Mouse (Mus musculus): ENCODE data around the gene Ufd1. TPM values are rescaled to one million over a fixed set of nuclear protein-coding genes. Genes with fewer than 3 reads are reported as not detected.

Gene Ufd1
- polyA plus RNA-seq, 1 experiment from 2014 or later, result 100 TPM

DNA sequence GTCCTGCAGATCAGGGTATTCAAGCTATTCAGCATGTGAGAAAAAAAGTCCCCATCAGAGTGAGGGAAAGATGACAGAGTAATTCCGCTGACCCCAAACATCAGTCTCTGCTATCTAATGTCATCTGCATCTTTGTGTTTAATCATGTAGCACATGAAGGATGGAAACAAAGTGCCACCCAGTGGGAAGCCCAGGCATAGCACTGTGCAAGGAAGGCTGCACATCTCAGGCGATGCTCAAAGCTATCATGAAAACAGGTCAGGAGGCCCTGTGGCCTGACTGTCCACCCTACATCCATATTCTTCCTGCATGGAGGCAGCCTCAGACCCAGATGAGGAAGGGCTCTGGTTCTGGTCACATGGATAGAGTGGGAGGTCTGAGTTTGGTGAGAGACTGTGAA lies 12.7 kb upstream of the Ufd1 start:
- H3K4me1 ChIP-seq (ENCODE audit: control insufficient read depth, insufficient read depth, low read depth, low read length), result no peaks in the 10 kb centered on the region
- no peak overlapping the region for H3K9ac ChIP-seq (ENCODE audit: low read depth, low read length)
- no peak overlapping the region for H3K27ac ChIP-seq (ENCODE audit: low read depth, low read length)
- 51% methylated on average over 2 of the region's 2 CpGs for WGBS
- no peak overlapping the region for H3K4me3 ChIP-seq (ENCODE audit: low read length)
- no peaks in the 10 kb centered on the region for H3K27me3 ChIP-seq (replicated peaks; ENCODE audit: control insufficient read depth, insufficient read depth, low read length)
- ATAC-seq, result peak; percentile 84
- no peaks in the 10 kb centered on the region for H3K36me3 ChIP-seq (ENCODE audit: control insufficient read depth, insufficient read depth, low read length)
- no peaks in the 10 kb centered on the region for H3K9me3 ChIP-seq (ENCODE audit: control insufficient read depth, low read length)
- H3K4me2 ChIP-seq (ENCODE audit: low read length), result no peak overlapping the region

DNA sequence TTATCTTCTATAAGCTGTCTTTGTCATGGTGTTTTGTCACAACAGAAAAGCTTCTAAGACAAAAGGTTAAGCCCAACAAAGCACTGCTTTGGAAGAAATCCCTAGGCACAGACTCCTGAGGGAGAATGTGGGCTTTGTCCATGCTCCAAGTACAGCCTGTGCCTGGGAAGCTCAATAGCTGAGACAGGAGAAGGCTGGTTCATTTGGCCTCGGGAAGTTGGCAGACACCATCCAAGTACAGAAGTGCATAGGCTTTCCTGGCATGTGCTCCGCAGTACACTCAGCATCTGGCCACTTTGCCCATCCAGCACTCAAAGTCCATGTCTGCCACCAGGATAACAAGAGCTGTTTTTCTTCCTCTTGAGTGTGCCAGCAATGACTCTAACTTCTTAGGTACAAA lies 5.8 kb upstream of the Ufd1 start:
- no peak overlapping the region for H3K4me3 ChIP-seq (ENCODE audit: low read length)
- no peak overlapping the region for H3K27ac ChIP-seq (ENCODE audit: low read depth, low read length)
- 88% methylated on average over 2 of the region's 2 CpGs for WGBS
- no peaks in the 10 kb centered on the region for H3K4me1 ChIP-seq (ENCODE audit: control insufficient read depth, insufficient read depth, low read depth, low read length)
- no peak overlapping the region for H3K9ac ChIP-seq (ENCODE audit: low read depth, low read length)
- peaks cover 4% of the 10 kb centered on the region for H3K36me3 ChIP-seq (ENCODE audit: control insufficient read depth, insufficient read depth, low read length)
- ATAC-seq, result 0 out of 2 replicates have a peak, but pooled peaks have one; percentile 34
- H3K27me3 ChIP-seq (replicated peaks; ENCODE audit: control insufficient read depth, insufficient read depth, low read length), result no peaks in the 10 kb centered on the region
- H3K4me2 ChIP-seq (ENCODE audit: low read length), result no peak overlapping the region
- H3K9me3 ChIP-seq (ENCODE audit: control insufficient read depth, low read length), result no peaks in the 10 kb centered on the region

- WGBS, result 96% methylated on average over 5 of the region's 5 CpGs
- Histone ChIP-seq H3K4me2 (ENCODE audit: low read length) (no peak overlapping the region), H3K36me3 (ENCODE audit: control insufficient read depth, insufficient read depth, low read length) (peaks cover 4% of the 10 kb centered on the region), H3K4me1 (ENCODE audit: control insufficient read depth, insufficient read depth, low read depth, low read length) (peaks cover 9% of the 10 kb centered on the region), H3K4me3 (ENCODE audit: low read length) (no peak overlapping the region), H3K27me3 (replicated peaks; ENCODE audit: control insufficient read depth, insufficient read depth, low read length) (no peaks in the 10 kb centered on the region), H3K27ac (ENCODE audit: low read depth, low read length) (no peak overlapping the region), H3K9me3 (ENCODE audit: control insufficient read depth, low read length) (no peaks in the 10 kb centered on the region), H3K9ac (ENCODE audit: low read depth, low read length) (no peak overlapping the region)
- no peak for ATAC-seq
Observed at GRCm38 (mm10) chr16:18809001-18809400, 2.6 kb upstream of the Ufd1 start.

GRCm38 (mm10) chr16:18811032-18811431 lies 547 bp upstream of the Ufd1 start:
- Histone ChIP-seq H3K9me3 (ENCODE audit: control insufficient read depth, low read length) (no peaks in the 10 kb centered on the region), H3K27ac (ENCODE audit: low read depth, low read length) (no peak overlapping the region), H3K27me3 (replicated peaks; ENCODE audit: control insufficient read depth, insufficient read depth, low read length) (no peaks in the 10 kb centered on the region), H3K4me3 (ENCODE audit: low read length) (peak overlapping the region; percentile 74), H3K9ac (ENCODE audit: low read depth, low read length) (peak overlapping the region; percentile 43; the same call in 1 of the 2 replicates), H3K4me1 (ENCODE audit: control insufficient read depth, insufficient read depth, low read depth, low read length) (peaks cover 9% of the 10 kb centered on the region), H3K36me3 (ENCODE audit: control insufficient read depth, insufficient read depth, low read length) (peaks cover 6% of the 10 kb centered on the region), H3K4me2 (ENCODE audit: low read length) (peak overlapping the region; percentile 84)
- no peak; the same call in 1 of the 2 replicates for ATAC-seq
- 9% methylated on average over 5 of the region's 5 CpGs for WGBS

DNA sequence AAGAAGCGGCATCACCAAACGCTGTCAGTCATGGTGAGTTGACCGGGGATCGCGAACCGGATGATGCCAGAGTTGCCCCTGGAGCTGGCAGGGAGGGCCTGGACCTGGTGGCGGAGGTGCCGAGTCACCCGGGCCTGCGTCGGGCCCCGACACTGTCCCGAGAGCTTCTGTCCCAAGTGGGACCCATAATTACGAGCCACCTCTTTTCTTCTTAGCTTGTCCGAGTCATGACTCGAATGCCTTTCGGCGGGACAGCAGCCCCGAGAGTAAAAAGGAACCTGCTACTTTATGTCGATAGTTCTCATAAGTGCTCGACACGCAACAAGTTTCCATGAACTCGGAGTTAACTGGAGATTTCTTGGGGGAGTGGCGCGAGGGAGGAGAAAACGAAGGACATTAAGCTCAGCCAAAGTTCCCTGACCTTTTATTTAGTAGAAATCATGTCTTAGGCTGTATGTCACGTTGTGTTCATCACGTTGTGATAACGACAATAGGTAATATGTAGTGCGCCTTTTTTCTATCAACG lies 869 bp downstream of the Ufd1 start:
- H3K4me1 ChIP-seq (ENCODE audit: control insufficient read depth, insufficient read depth, low read depth, low read length), result peaks cover 9% of the 10 kb centered on the region
- no peaks in the 10 kb centered on the region for H3K27me3 ChIP-seq (replicated peaks; ENCODE audit: control insufficient read depth, insufficient read depth, low read length)
- peak overlapping the region; percentile 61 for H3K4me2 ChIP-seq (ENCODE audit: low read length)
- ATAC-seq, result peak; percentile 58
- 1% methylated on average over 31 of the region's 31 CpGs for WGBS
- peak overlapping the region; percentile 77 for H3K9ac ChIP-seq (ENCODE audit: low read depth, low read length)
- H3K36me3 ChIP-seq (ENCODE audit: control insufficient read depth, insufficient read depth, low read length), result peaks cover 11% of the 10 kb centered on the region
- no peaks in the 10 kb centered on the region for H3K9me3 ChIP-seq (ENCODE audit: control insufficient read depth, low read length)
- peak overlapping the region; percentile 65; the same call in 1 of the 2 replicates for H3K27ac ChIP-seq (ENCODE audit: low read depth, low read length)
- peak overlapping the region; percentile 74 for H3K4me3 ChIP-seq (ENCODE audit: low read length)

- Histone ChIP-seq H3K4me3 (ENCODE audit: low read length) (no peak overlapping the region), H3K4me1 (ENCODE audit: control insufficient read depth, insufficient read depth, low read depth, low read length) (no peaks in the 10 kb centered on the region), H3K36me3 (ENCODE audit: control insufficient read depth, insufficient read depth, low read length) (peaks cover 65% of the 10 kb centered on the region), H3K27me3 (replicated peaks; ENCODE audit: control insufficient read depth, insufficient read depth, low read length) (no peaks in the 10 kb centered on the region), H3K9ac (ENCODE audit: low read depth, low read length) (no peak overlapping the region), H3K27ac (ENCODE audit: low read depth, low read length) (no peak overlapping the region), H3K9me3 (ENCODE audit: control insufficient read depth, low read length) (no peaks in the 10 kb centered on the region), H3K4me2 (ENCODE audit: low read length) (no peak overlapping the region)
- WGBS, result 80% methylated on average over 1 of the region's 1 CpGs
- ATAC-seq, result no peak
Observed at GRCm38 (mm10) chr16:18822356-18822755, 10.8 kb downstream of the Ufd1 start.

- WGBS, result 65% methylated on average over 4 of the region's 4 CpGs
- no peaks in the 10 kb centered on the region for H3K9me3 ChIP-seq (ENCODE audit: control insufficient read depth, low read length)
- no peak for ATAC-seq
Observed at GRCm38 (mm10) chr16:18822925-18823324, 11.3 kb downstream of the Ufd1 start.

DNA sequence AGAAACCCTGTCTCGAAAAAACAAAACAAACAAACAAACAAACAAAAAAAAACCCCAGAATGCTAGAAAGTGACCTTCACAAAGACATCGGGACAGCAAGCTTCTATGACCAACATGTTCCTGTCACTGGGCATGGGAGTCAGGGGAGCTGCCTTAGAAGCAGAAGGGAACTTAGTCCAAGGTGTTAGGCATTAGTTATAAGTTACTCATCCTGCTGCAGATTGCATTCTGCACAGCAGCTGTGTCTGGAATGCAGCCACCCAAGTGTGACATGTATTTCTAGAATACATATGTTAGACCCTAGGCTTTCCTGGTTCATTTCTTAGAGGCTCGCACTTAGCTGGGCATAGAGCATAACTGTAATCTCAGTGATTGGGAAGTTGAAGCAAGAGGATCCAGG lies 17.1 kb downstream of the Ufd1 start:
- no peak overlapping the region for H3K4me2 ChIP-seq (ENCODE audit: low read length)
- no peaks in the 10 kb centered on the region for H3K4me1 ChIP-seq (ENCODE audit: control insufficient read depth, insufficient read depth, low read depth, low read length)
- H3K9ac ChIP-seq (ENCODE audit: low read depth, low read length), result no peak overlapping the region
- H3K9me3 ChIP-seq (ENCODE audit: control insufficient read depth, low read length), result no peaks in the 10 kb centered on the region
- H3K36me3 ChIP-seq (ENCODE audit: control insufficient read depth, insufficient read depth, low read length), result peaks cover 58% of the 10 kb centered on the region
- 93% methylated on average over 3 of the region's 3 CpGs for WGBS
- ATAC-seq, result no peak
- no peaks in the 10 kb centered on the region for H3K27me3 ChIP-seq (replicated peaks; ENCODE audit: control insufficient read depth, insufficient read depth, low read length)
- H3K27ac ChIP-seq (ENCODE audit: low read depth, low read length), result no peak overlapping the region
- H3K4me3 ChIP-seq (ENCODE audit: low read length), result no peak overlapping the region

More at GRCm38 (mm10) chr16:18822925-18823324, 11.3 kb downstream of the Ufd1 start:
- Histone ChIP-seq H3K36me3 (ENCODE audit: control insufficient read depth, insufficient read depth, low read length) (peaks cover 70% of the 10 kb centered on the region), H3K4me1 (ENCODE audit: control insufficient read depth, insufficient read depth, low read depth, low read length) (no peaks in the 10 kb centered on the region), H3K27me3 (replicated peaks; ENCODE audit: control insufficient read depth, insufficient read depth, low read length) (no peaks in the 10 kb centered on the region), H3K27ac (ENCODE audit: low read depth, low read length) (no peak overlapping the region), H3K4me3 (ENCODE audit: low read length) (no peak overlapping the region), H3K4me2 (ENCODE audit: low read length) (no peak overlapping the region), H3K9ac (ENCODE audit: low read depth, low read length) (no peak overlapping the region)

GRCm38 (mm10) chr16:18829102-18829501 lies 17.5 kb downstream of the Ufd1 start:
- ATAC-seq, result no peak
- H3K27ac ChIP-seq (ENCODE audit: low read depth, low read length), result no peak overlapping the region
- peaks cover 60% of the 10 kb centered on the region for H3K36me3 ChIP-seq (ENCODE audit: control insufficient read depth, insufficient read depth, low read length)
- 93% methylated on average over 6 of the region's 6 CpGs for WGBS
- no peak overlapping the region for H3K4me2 ChIP-seq (ENCODE audit: low read length)
- no peak overlapping the region for H3K4me3 ChIP-seq (ENCODE audit: low read length)
- H3K4me1 ChIP-seq (ENCODE audit: control insufficient read depth, insufficient read depth, low read depth, low read length), result no peaks in the 10 kb centered on the region
- no peaks in the 10 kb centered on the region for H3K9me3 ChIP-seq (ENCODE audit: control insufficient read depth, low read length)
- H3K27me3 ChIP-seq (replicated peaks; ENCODE audit: control insufficient read depth, insufficient read depth, low read length), result no peaks in the 10 kb centered on the region
- no peak overlapping the region for H3K9ac ChIP-seq (ENCODE audit: low read depth, low read length)

All from hindbrain, embryonic 16.5 days (tissue).